Mouse (Mus musculus) midbrain, embryonic 11.5 days (tissue): ENCODE results near the gene Twf2. TPM values are rescaled to one million over a fixed set of nuclear protein-coding genes. Genes with fewer than 3 reads are reported as not detected.

Experiments
- ATAC-seq: fragments of 200-750 bp; cut with Nextera tagmentation; 2 replicates; pipeline ENCODE4 v1.8.0; 2017; ENCODE audit warnings: moderate TSS enrichment, moderate library complexity; ENCODE audit not compliant: low FRiP score
- DNase-seq: peaks from one replicate; pipeline ENCODE4 v3.0.0; 2015; ENCODE audit warnings: low spot score; ENCODE audit errors: missing footprints
- H3K27ac ChIP-seq: fragments of 300-500 bp; sonication (generic); 2 replicates; pipeline ENCODE4 v1.5.1; 2014; ENCODE audit warnings: low read depth, low read length
- H3K27me3 ChIP-seq: fragments of 300-500 bp; sonication (generic); 2 replicates; pipeline ENCODE4 v1.6.1; 2014; ENCODE audit warnings: mild to moderate bottlenecking, low read length, moderate library complexity, mixed read lengths; ENCODE audit not compliant: control insufficient read depth, insufficient read depth
- H3K36me3 ChIP-seq: fragments of 300-500 bp; sonication (generic); 2 replicates; pipeline ENCODE4 v1.6.1; 2014; ENCODE audit warnings: mild to moderate bottlenecking, low read length, moderate library complexity, mixed read lengths; ENCODE audit not compliant: control insufficient read depth, insufficient read depth
- H3K4me1 ChIP-seq: fragments of 300-500 bp; sonication (generic); 2 replicates; pipeline ENCODE4 v1.6.1; 2014; ENCODE audit warnings: low read length; ENCODE audit not compliant: control insufficient read depth, insufficient read depth
- H3K4me2 ChIP-seq: fragments of 300-500 bp; sonication (generic); 2 replicates; pipeline ENCODE4 v1.6.1; 2014; ENCODE audit warnings: mild to moderate bottlenecking, moderate library complexity
- H3K4me3 ChIP-seq: fragments of 300-500 bp; sonication (generic); 2 replicates; pipeline ENCODE4 v1.5.1; 2014; ENCODE audit warnings: low read depth, low read length
- H3K9ac ChIP-seq: fragments of 300-500 bp; sonication (generic); 2 replicates; pipeline ENCODE4 v1.6.1; 2014; ENCODE audit warnings: low read length
- H3K9me3 ChIP-seq: fragments of 300-500 bp; sonication (generic); 2 replicates; pipeline ENCODE4 v1.6.1; 2016; ENCODE audit warnings: low read length; ENCODE audit not compliant: control insufficient read depth
- WGBS: fragments of 180-500 bp; shearing (Covaris S2); extraction: QIAGEN DNeasy Blood & Tissue Kit; methylation state at CpG from one replicate; pipeline ENCODE4 v1.1.7; 2014; 5-methylcytosine and 5-hydroxymethylcytosine counted together
- microRNA counts: library from miRNA; unstranded; fragments of <30 nt; microRNA quantifications from one replicate; lab custom pipeline; 2015
- microRNA-seq: library from miRNA; unstranded; fragments of <30 nt; microRNA quantifications from one replicate; pipeline ENCODE4, GENCODE M21; 2017
- polyA plus RNA-seq: library from polyadenylated mRNA; unstranded; fragments of >200 nt; fragmentation: Nextera tagmentation; extraction: Ambion mirVana; gene quantifications from 2 replicates; pipeline ENCODE4 v1.2.1, GENCODE M21; 2014

The Twf2 gene
- polyA plus RNA-seq, 1 experiment from 2014 or later: 61.4 TPM

- Histone ChIP-seq H3K9me3 (no peaks in the 10 kb centered on the region), H3K36me3 (no peaks in the 10 kb centered on the region), H3K4me1 (no peaks in the 10 kb centered on the region), H3K9ac (no peak overlapping the region), H3K4me2 (no peak overlapping the region), H3K27ac (no peak overlapping the region), H3K4me3 (no peak overlapping the region), H3K27me3 (no peaks in the 10 kb centered on the region)
- WGBS: 95% methylated on average over 2 of the region's 2 CpGs
- ATAC-seq (no peak), DNase-seq (no peak)
Observed at GRCm38 (mm10) chr9:106254001-106254400, 51.1 kb downstream of the Twf2 start.

- 89% methylated on average over 4 of the region's 4 CpGs for WGBS
- no peak for DNase-seq
- ATAC-seq: no peak
- Histone ChIP-seq H3K27me3 (no peaks in the 10 kb centered on the region), H3K4me3 (no peak overlapping the region), H3K9ac (no peak overlapping the region), H3K4me2 (no peak overlapping the region), H3K36me3 (no peaks in the 10 kb centered on the region), H3K9me3 (no peaks in the 10 kb centered on the region), H3K4me1 (no peaks in the 10 kb centered on the region), H3K27ac (no peak overlapping the region)
Observed at GRCm38 (mm10) chr9:106258412-106258811, 55.5 kb downstream of the Twf2 start.

- Histone ChIP-seq H3K27ac (no peak overlapping the region), H3K4me1 (no peaks in the 10 kb centered on the region), H3K27me3 (no peaks in the 10 kb centered on the region), H3K4me3 (no peak overlapping the region), H3K9me3 (no peaks in the 10 kb centered on the region), H3K4me2 (no peak overlapping the region), H3K9ac (no peak overlapping the region), H3K36me3 (no peaks in the 10 kb centered on the region)
- WGBS: 85% methylated on average over 5 of the region's 5 CpGs
- no peak for DNase-seq
- ATAC-seq: no peak
Observed at GRCm38 (mm10) chr9:106258990-106259389, 56.1 kb downstream of the Twf2 start.

- H3K9ac ChIP-seq: no peak overlapping the region
- no peak overlapping the region for H3K27ac ChIP-seq
- no peaks in the 10 kb centered on the region for H3K27me3 ChIP-seq
- H3K36me3 ChIP-seq: no peaks in the 10 kb centered on the region
- H3K4me1 ChIP-seq: no peaks in the 10 kb centered on the region
- H3K4me3 ChIP-seq: no peak overlapping the region
- no peak overlapping the region for H3K4me2 ChIP-seq
- no peak for DNase-seq
- no peak for ATAC-seq
- WGBS: 85% methylated on average over 6 of the region's 6 CpGs
- H3K9me3 ChIP-seq: no peaks in the 10 kb centered on the region
Observed at GRCm38 (mm10) chr9:106261058-106261457, 58.1 kb downstream of the Twf2 start.

GRCm38 (mm10) chr9:106261491-106261890, 58.6 kb downstream of the Twf2 start:
- ATAC-seq (no peak), DNase-seq (peak; percentile 61)
- H3K27ac ChIP-seq: no peak overlapping the region
- WGBS: 71% methylated on average over 3 of the region's 3 CpGs
- no peaks in the 10 kb centered on the region for H3K36me3 ChIP-seq
- no peak overlapping the region for H3K4me2 ChIP-seq
- H3K9ac ChIP-seq: no peak overlapping the region
- H3K27me3 ChIP-seq: no peaks in the 10 kb centered on the region
- H3K9me3 ChIP-seq: no peaks in the 10 kb centered on the region
- no peaks in the 10 kb centered on the region for H3K4me1 ChIP-seq
- no peak overlapping the region for H3K4me3 ChIP-seq

GRCm38 (mm10) chr9:106262075-106262474, 59.2 kb downstream of the Twf2 start:
- Histone ChIP-seq H3K4me1 (no peaks in the 10 kb centered on the region), H3K27me3 (no peaks in the 10 kb centered on the region), H3K4me2 (no peak overlapping the region), H3K27ac (no peak overlapping the region), H3K36me3 (no peaks in the 10 kb centered on the region), H3K4me3 (no peak overlapping the region), H3K9ac (no peak overlapping the region), H3K9me3 (no peaks in the 10 kb centered on the region)
- no peak for DNase-seq
- no peak for ATAC-seq
- 88% methylated on average over 3 of the region's 3 CpGs for WGBS

GRCm38 (mm10) chr9:106263381-106263924, 60.5 kb downstream of the Twf2 start:
- Histone ChIP-seq H3K9me3 (no peaks in the 10 kb centered on the region), H3K4me2 (no peak overlapping the region), H3K4me3 (no peak overlapping the region), H3K36me3 (no peaks in the 10 kb centered on the region), H3K27ac (no peak overlapping the region), H3K9ac (no peak overlapping the region), H3K27me3 (no peaks in the 10 kb centered on the region), H3K4me1 (no peaks in the 10 kb centered on the region)
- DNase-seq (peak; percentile 28), ATAC-seq (no peak)
- WGBS: 85% methylated on average over 9 of the region's 9 CpGs

MicroRNAs within 50 kb of the gene (microRNA counts, 519-probe panel; counts per million panel counts)
- microRNA mmu-let-7g (lab: Ali Mortazavi, UCI): 6,043 counts per million, percentile 82 among the panel's probes with 10 or more counts

Small RNAs within 50 kb of the gene (microRNA-seq; reads per million reads assigned to microRNA genes)
- 316 reads per million, percentile 68 among the genes with 10 or more reads in this experiment for gene Mir135a-1
- gene Mirlet7g: 14,919 reads per million, percentile 97 among the genes with 10 or more reads in this experiment

Other genes starting within 250 kb of the Twf2 start
- 0.03 TPM in 2 replicates for gene Col6a5, start 242.5 kb upstream of the Twf2 start, polyA plus RNA-seq
- gene Col6a4, start 106.3 kb upstream of the Twf2 start, polyA plus RNA-seq: 0.11 TPM in 1 of 2 replicates, not detected in the other
- gene Glyctk, start 45.0 kb upstream of the Twf2 start, polyA plus RNA-seq: 5.6 and 6.3 TPM in 2 replicates
- 30.2 and 32.6 TPM in 2 replicates for gene Wdr82, start 32.2 kb upstream of the Twf2 start, polyA plus RNA-seq
- gene Ppm1m, start 3.4 kb upstream of the Twf2 start, polyA plus RNA-seq: 23.6 and 26.9 TPM in 2 replicates
- 0.15 TPM in 1 of 2 replicates, not detected in the other for gene Tlr9, start 19.5 kb downstream of the Twf2 start, polyA plus RNA-seq
- gene Alas1, start 45.5 kb downstream of the Twf2 start, polyA plus RNA-seq: 91.0 and 91.4 TPM in 2 replicates
- 29.4 and 30.9 TPM in 2 replicates for gene Poc1a, start 78.0 kb downstream of the Twf2 start, polyA plus RNA-seq
- gene Dusp7, start 165.5 kb downstream of the Twf2 start, polyA plus RNA-seq: 16.1 and 17.0 TPM in 2 replicates
- gene Rpl29, start 226.3 kb downstream of the Twf2 start, polyA plus RNA-seq: 867 and 874 TPM in 2 replicates
- 29.9 and 30.4 TPM in 2 replicates for gene Acy1, start 235.2 kb downstream of the Twf2 start, polyA plus RNA-seq
- gene Abhd14b, start 244.4 kb downstream of the Twf2 start, polyA plus RNA-seq: 3.9 and 4.5 TPM in 2 replicates
- gene Abhd14a, start 244.6 kb downstream of the Twf2 start, polyA plus RNA-seq: 30.8 and 34.5 TPM in 2 replicates